Comparison of ENCODE assay signal across 18 mouse cellular contexts in the genomic region with DNA sequence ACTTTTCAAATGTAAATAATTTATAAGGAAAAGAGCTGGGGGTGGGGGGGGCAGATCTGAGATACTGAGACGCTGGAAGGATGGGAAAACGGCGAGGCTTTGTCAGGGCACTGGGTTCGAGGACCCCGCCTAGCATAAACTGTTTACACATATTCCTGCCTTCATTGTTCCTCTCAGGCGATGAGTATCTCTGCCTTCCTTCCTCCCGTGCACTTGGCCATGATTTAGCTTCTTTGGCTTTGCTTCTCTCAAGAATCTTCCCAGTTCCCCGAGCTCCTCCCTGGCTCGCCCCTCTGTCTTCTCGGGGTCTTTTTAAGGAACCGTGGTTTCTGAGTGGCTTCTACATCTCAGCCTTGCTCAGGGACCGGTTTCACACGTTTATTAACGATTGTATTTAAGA.
A peak's percentile ranks its signal among the peaks of the same experiment; 100 is the strongest.
DNase-seq lines count a peak whose midpoint lies in the region; ATAC-seq and TF ChIP-seq lines count a peak whose summit lies in the region.
"Had no signal": no experiment of that assay in that cellular context is flagged by ENCODE, and none has a peak within 500 bp of the region (broad histone marks: within the 10 kb centered on the region; RNA-seq: fewer than 3 reads in every experiment).

No protein-coding gene starts in this region.

- peak overlapping the region; percentile 39 for H3K4me2 ChIP-seq in lung, embryonic 16.5 days (ENCODE audit: low read depth, low read length)
- no peak overlapping the region for H3K4me2 ChIP-seq in midbrain, embryonic 14.5 days (ENCODE audit: low read length)
- H3K4me2 ChIP-seq: embryonic facial prominence, embryonic 12.5 days; heart, embryonic 13.5 days; hindbrain, embryonic 14.5 days; liver, embryonic 15.5 days had no signal

- WGBS in lung, embryonic 16.5 days, result 57% methylated on average over 14 of the region's 14 CpGs
- WGBS in macrophage (ENCODE audit: missing documents), result 69% methylated on average over 14 of the region's 14 CpGs
- WGBS in midbrain, embryonic 14.5 days, result 90% methylated on average over 14 of the region's 14 CpGs

- H3K27me3 ChIP-seq in lung, embryonic 16.5 days (ENCODE audit: control insufficient read depth, insufficient read depth, low read depth, low read length), result no peaks in the 10 kb centered on the region
- H3K27me3 ChIP-seq in midbrain, embryonic 14.5 days (ENCODE audit: control insufficient read depth, insufficient read depth, low read length), result no peaks in the 10 kb centered on the region
- H3K27me3 ChIP-seq: embryonic facial prominence, embryonic 12.5 days; heart, embryonic 13.5 days; liver, embryonic 15.5 days had no signal

- no peaks in the 10 kb centered on the region for H3K36me3 ChIP-seq in lung, embryonic 16.5 days (ENCODE audit: control insufficient read depth, insufficient read depth, low read length)
- no peaks in the 10 kb centered on the region for H3K36me3 ChIP-seq in macrophage (ENCODE audit: inconsistent target)
- H3K36me3 ChIP-seq in midbrain, embryonic 14.5 days (ENCODE audit: control insufficient read depth, insufficient read depth, low read length), result no peaks in the 10 kb centered on the region
- H3K36me3 ChIP-seq: embryonic facial prominence, embryonic 12.5 days; heart, embryonic 13.5 days; liver, embryonic 15.5 days; midbrain, embryonic 10.5 days had no signal

- H3K9me3 ChIP-seq in lung, embryonic 16.5 days (ENCODE audit: control insufficient read depth, low read length), result no peaks in the 10 kb centered on the region
- no peaks in the 10 kb centered on the region for H3K9me3 ChIP-seq in midbrain, embryonic 14.5 days (ENCODE audit: control insufficient read depth, low read length)
- H3K9me3 ChIP-seq: embryonic facial prominence, embryonic 12.5 days; heart, embryonic 13.5 days; liver, embryonic 15.5 days; midbrain, embryonic 10.5 days had no signal

- peaks cover 33% of the 10 kb centered on the region for H3K4me1 ChIP-seq in bone marrow macrophage, adult 2 months (ENCODE audit: control insufficient read depth, insufficient read depth, low read length)
- H3K4me1 ChIP-seq in lung, embryonic 16.5 days (replicated peaks; ENCODE audit: control insufficient read depth, insufficient read depth, low read length), result peaks cover 19% of the 10 kb centered on the region
- no peaks in the 10 kb centered on the region for H3K4me1 ChIP-seq in midbrain, embryonic 14.5 days (ENCODE audit: control insufficient read depth, insufficient read depth, low read length)
- H3K4me1 ChIP-seq: embryonic facial prominence, embryonic 12.5 days had no signal

- peaks cover 3% of the 10 kb centered on the region; the same call in 1 of the 2 replicates for H3K79me2 ChIP-seq in macrophage (ENCODE audit: inconsistent target)

- TF ChIP-seq POLR2A in bone marrow macrophage, adult 2 months (IDR thresholded peaks at IDR 0.05; ENCODE audit: borderline replicate concordance, low read depth, low read length), result no peak

- no peak for ATAC-seq in lung, embryonic 16.5 days (ENCODE audit: low read depth)
- ATAC-seq in megakaryocyte, adult 5-6 weeks (ENCODE audit: poor library complexity, severe bottlenecking), result no peak
- no peak for ATAC-seq in midbrain, embryonic 14.5 days (ENCODE audit: low FRiP score, low TSS enrichment)
- ATAC-seq: forebrain, embryonic 14.5 days had no signal

- H3K4me3 ChIP-seq in layer of hippocampus, adult 2 months, result no peak overlapping the region
- no peak overlapping the region for H3K4me3 ChIP-seq in bone marrow macrophage, adult 2 months (ENCODE audit: insufficient read depth, low read length)
- no peak overlapping the region for H3K4me3 ChIP-seq in lung, embryonic 16.5 days (ENCODE audit: low read length)
- no peak overlapping the region for H3K4me3 ChIP-seq in macrophage (ENCODE audit: inconsistent target)
- H3K4me3 ChIP-seq in midbrain, embryonic 14.5 days (replicated peaks; ENCODE audit: low read depth, low read length), result no peak overlapping the region
- H3K4me3 ChIP-seq: embryonic facial prominence, embryonic 12.5 days; erythroblast, embryonic 14.5 days; heart, embryonic 13.5 days; liver, embryonic 15.5 days; midbrain, embryonic 10.5 days had no signal

- peak overlapping the region; percentile 39 for H3K9ac ChIP-seq in lung, embryonic 16.5 days (ENCODE audit: low read length)
- no peak overlapping the region for H3K9ac ChIP-seq in midbrain, embryonic 14.5 days (replicated peaks; ENCODE audit: low read length)
- H3K9ac ChIP-seq: embryonic facial prominence, embryonic 12.5 days; heart, embryonic 13.5 days; hindbrain, embryonic 14.5 days; liver, embryonic 15.5 days had no signal

- peak overlapping the region; percentile 69 for H3K27ac ChIP-seq in layer of hippocampus, adult 2 months
- peak overlapping the region; percentile 79 for H3K27ac ChIP-seq in bone marrow macrophage, adult 2 months (ENCODE audit: insufficient read depth, low read depth, low read length)
- H3K27ac ChIP-seq in lung, embryonic 16.5 days (ENCODE audit: low read length), result peak overlapping the region; percentile 73
- peak overlapping the region; percentile 99 for H3K27ac ChIP-seq in macrophage
- no peak overlapping the region for H3K27ac ChIP-seq in midbrain, embryonic 14.5 days (replicated peaks; ENCODE audit: low read depth, low read length)
- H3K27ac ChIP-seq: embryonic facial prominence, embryonic 12.5 days; heart, embryonic 13.5 days; hindbrain, embryonic 14.5 days; liver, embryonic 15.5 days; midbrain, embryonic 10.5 days had no signal

- no peak for TF ChIP-seq CTCF in layer of hippocampus, adult 2 months (conservative IDR thresholded peaks at IDR 0.05)
- TF ChIP-seq CTCF in bone marrow macrophage, adult 2 months (IDR thresholded peaks at IDR 0.05; ENCODE audit: low read depth, low read length), result no peak

- DNase-seq in layer of hippocampus, adult 2 months (ENCODE audit: low spot score in 2 of 2), result no peak
- DNase-seq in layer of hippocampus, adult 11-12 months (ENCODE audit: low spot score), result no peak
- no peak for DNase-seq in midbrain, embryonic 14.5 days
- DNase-seq: B cell, adult 2 months; cerebellum, adult 9-11 months; kidney, postnatal 4 days; thymus, adult 18-20 months had no signal
